Mouse (Mus musculus) ovary, postnatal 10 days (tissue): ENCODE measurements at regions not wholly inside any gene's neighbourhood (a gene's known extent, or its start where the extent isn't known, plus 50 kb on each side); places are given as distances from the start of the nearest gene placed in this dataset.
"Not testable (repeated sequence)": the region's sequence is repeated elsewhere in the genome, so short reads cannot be mapped to it uniquely, and the experiment has no call there.

Experiments used
- DNase-seq: peaks from one replicate; pipeline ENCODE4 v3.0.0; 2022; ENCODE audit warnings: low spot score

GRCm38 (mm10) chr14:58336148-58336547 is 265.8 kb downstream of the Fgf9 start:
- no peak for DNase-seq

- DNase-seq = no peak
Measured at GRCm38 (mm10) chr14:58323164-58323563, 252.8 kb downstream of the Fgf9 start.

DNA sequence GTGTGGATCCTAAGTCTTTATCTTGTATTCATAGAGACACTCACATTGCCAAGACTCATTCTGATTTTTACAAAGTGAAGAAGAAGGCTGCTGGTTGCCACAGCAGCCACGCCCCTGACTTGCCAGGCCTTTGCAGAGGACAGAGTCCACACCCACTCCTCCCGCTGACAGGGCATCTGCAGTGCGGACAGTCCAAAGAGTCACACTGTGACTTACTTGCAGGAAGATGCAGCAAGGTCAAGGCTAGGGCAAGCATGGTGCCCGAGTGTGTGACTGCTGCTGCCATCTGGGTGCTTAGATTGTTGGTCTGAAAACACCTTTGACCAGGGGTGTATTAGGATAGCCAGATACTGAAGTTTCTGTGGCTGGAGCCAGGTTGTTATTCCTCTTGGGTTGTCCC is 252.1 kb downstream of the Fgf9 start:
- DNase-seq = no peak

DNA sequence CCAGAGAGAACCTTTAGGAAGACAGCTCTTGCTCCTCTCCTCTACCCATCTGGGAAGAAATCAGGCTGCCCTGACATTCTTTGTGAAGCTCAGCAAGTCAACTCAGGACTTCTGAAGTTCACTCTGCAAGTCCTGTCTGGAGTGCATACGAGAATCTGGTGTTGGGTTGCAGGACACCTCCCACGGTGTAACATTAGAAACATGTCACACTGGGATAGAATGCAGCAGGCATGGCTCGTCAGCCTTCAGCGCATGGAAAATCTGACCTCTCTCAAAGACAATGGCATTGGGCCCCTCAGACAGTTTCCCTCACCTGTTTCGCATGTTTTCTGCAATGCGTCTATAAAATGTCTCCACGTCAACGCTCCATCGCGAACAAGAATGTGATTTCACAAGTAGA is 251.5 kb downstream of the Fgf9 start:
- no peak for DNase-seq

DNA sequence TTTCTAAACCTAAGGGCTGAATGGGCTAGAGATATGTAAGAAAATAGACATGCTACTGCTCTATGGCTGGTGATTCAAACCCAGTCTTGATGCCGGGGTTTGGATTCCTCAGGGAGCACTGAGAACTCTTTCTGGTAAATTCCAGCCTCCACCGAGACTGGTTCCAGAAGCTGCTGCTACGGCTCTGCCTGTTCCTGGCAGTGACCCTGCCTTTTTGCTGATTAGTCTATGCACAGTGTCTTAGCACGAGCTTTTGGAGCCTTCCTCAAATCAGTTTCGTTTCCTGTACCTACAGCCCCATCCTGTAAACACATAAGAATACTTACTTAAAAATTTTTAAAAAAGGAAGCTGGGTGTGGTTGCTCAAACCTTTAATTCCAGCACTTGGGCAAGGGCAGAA is 250.9 kb downstream of the Fgf9 start:
- no peak for DNase-seq

GRCm38 (mm10) chr14:58317640-58318039 is 247.3 kb downstream of the Fgf9 start:
- no peak for DNase-seq

- DNase-seq = no peak
Measured at GRCm38 (mm10) chr14:58317231-58317630, 246.9 kb downstream of the Fgf9 start.

DNA sequence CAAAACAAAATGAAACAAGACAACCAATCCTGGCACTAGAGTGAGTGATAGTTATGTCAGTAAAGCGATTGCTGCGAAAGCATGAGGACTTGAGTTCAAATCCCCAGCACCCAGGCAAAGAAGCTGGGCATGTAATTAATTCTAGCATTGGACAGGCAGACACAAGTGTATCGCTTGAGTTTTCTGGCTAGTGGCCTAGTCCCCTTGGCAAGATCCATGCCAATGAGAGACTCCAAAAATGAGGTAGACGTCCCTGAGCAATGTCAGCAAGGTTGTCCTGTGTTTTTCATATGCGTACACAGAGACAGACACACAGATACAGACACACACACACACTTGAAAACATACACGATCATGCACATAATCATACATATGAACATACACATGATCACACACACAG is 237.3 kb downstream of the Fgf9 start:
- DNase-seq = no peak

DNA sequence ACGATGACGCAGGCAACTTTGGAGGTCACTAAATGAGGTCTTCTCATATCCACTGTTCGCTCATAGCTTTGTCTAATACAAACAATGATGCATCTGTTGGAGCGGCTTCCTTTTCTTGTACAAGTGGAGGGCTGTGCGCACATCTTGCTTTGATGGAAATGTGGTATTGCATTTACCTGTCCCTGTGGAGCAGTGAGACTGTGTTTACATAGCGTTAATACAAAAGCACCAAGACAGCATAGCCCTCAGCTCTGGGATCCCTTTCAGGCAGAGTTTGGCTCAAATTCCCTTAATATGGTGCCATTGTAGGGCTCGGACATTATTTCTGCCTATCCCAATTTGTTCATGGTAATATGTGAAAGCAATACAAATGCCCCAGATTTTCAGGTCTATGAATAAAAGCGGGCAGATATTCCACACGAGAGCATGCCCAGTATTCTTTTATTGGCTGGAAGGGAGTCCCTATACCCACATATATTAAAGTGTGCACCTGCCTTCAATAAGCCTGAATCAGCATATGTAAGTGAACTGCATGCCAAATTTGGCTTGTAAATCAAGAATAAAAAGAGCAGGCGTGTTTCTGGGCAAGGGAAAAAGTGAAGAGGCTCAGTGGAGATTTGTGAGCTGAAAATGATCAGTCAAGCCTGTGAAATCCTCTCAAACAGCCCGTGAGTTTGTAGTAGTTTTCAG is 236.6 kb downstream of the Fgf9 start:
- no peak for DNase-seq

DNA sequence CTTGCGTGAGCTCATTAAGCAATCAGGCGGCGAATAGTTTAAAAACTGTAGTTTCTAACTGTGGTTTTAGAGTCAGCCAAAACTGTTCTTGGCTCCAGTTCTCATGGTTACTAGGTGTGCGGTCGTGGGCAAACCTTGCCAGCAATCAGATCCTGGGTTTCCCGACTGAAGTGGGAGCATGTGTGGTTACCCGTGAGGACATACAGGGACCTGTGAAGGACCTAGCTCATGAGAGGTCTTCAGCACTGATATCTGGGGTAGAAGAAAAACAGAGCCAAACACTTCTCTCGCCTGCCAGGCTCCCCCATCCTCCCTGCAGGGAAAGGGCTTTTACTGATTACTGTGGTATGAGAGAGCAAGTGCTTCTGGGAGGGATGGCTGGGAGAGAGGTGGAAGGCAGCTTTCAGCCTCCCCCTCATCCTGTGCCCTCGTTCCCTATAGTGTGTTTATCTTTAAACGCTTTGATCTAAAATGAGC is 230.1 kb downstream of the Fgf9 start:
- DNase-seq = peak; percentile 11

- no peak for DNase-seq
Measured at GRCm38 (mm10) chr14:58286007-58286525, 215.7 kb downstream of the Fgf9 start.

GRCm38 (mm10) chr14:58282708-58283290 is 212.5 kb downstream of the Fgf9 start:
- no peak for DNase-seq

DNA sequence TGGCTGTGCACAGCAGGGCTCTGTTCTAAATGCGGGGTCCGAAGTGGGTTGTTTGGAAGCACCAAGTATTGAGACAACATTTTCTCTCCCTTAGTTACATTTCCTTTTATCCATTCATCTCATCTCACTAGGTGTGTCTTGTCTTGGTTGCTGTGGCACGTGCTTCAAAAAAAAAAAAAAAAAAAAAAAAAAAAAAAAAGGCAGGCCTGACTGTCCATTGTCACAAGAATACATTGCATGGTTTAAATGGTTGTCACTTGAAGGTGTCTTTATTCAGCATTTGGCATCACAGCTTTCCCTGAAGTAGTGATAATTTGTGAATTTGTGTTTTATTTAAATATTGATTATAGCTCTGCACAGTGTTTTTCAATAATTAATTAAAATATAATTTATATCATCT is 211.9 kb downstream of the Fgf9 start:
- DNase-seq = no peak

GRCm38 (mm10) chr14:58274440-58274839 is 204.1 kb downstream of the Fgf9 start:
- not testable (repeated sequence) for DNase-seq

DNA sequence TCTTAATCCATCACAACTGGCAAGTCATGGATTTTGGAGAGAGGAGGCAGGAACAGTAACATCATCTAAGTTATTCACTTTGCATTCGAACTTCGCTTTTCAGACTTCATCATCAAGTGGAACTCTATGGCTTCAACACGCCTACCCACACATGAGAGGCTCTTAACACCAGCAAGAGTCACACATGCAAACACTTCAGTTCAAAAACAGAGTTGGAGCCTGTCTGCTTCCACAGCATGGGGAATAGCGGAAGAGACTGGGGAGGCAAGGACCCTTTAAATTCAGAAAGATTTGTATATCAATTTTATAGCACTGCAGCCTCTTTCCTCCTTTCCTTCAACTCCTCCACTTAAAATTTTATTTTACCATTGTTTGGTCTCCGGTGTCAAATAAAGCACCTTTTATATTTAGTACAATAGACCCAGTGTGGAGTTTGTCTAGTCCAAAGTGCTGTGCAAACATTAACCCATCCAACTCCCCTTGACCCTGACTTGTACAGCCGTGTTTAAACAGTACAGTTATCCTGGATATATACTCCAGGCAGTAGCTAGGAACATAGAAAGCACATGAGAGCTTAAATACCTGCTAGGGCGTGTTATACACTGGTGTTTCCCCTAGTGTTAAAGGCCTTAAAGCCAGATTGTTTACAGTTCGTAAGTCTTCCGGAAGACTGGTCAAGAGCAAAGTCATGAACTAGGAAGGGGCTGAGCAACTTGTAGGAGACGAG is 203.5 kb downstream of the Fgf9 start:
- DNase-seq = no peak

GRCm38 (mm10) chr14:58265373-58265772 is 195.0 kb downstream of the Fgf9 start:
- DNase-seq = no peak

DNA sequence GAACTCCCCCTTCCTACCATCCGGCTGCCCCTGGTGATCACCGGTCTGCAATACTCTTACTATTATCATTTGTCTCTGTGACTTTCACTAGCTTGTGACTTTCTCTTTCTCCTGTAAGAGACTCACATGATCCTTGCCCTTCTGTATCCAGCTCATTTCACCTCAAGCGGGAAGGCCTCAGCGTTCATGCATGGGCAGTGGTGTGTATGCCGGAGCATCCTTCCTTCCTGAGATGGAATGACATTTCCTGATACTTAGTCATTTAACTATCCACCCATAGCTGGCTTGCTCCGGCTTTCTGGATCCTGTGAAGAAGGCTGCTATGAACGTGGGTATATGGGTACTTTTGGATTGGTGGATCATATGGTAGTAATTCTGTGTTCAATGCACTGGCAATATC is 194.1 kb downstream of the Fgf9 start:
- no peak for DNase-seq

GRCm38 (mm10) chr14:58253369-58253968 is 183.1 kb downstream of the Fgf9 start:
- peak; percentile 20 for DNase-seq

GRCm38 (mm10) chr14:58225869-58226268 is 155.5 kb downstream of the Fgf9 start:
- no peak for DNase-seq

DNA sequence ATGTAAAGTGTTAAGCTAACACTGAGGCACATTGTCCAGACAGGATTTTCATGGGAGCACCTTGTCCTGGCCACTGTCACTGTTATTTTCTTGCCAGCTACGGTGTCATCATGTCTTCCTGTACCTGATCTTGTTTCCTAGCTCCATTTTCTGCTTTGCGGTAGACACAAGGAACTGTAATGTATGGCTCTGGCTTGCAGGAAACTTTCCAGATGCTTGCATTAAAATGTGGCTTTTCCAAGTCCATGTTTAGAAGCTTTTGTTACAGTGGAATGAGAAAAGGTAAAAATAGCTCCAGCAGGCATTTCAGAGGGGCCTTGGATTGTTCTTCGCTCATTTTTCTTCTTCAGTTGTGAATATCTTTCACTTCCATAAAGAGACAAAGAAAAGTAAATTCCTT is 154.1 kb downstream of the Fgf9 start:
- DNase-seq = no peak

GRCm38 (mm10) chr14:58208401-58208800 is 138.1 kb downstream of the Fgf9 start:
- no peak for DNase-seq

DNA sequence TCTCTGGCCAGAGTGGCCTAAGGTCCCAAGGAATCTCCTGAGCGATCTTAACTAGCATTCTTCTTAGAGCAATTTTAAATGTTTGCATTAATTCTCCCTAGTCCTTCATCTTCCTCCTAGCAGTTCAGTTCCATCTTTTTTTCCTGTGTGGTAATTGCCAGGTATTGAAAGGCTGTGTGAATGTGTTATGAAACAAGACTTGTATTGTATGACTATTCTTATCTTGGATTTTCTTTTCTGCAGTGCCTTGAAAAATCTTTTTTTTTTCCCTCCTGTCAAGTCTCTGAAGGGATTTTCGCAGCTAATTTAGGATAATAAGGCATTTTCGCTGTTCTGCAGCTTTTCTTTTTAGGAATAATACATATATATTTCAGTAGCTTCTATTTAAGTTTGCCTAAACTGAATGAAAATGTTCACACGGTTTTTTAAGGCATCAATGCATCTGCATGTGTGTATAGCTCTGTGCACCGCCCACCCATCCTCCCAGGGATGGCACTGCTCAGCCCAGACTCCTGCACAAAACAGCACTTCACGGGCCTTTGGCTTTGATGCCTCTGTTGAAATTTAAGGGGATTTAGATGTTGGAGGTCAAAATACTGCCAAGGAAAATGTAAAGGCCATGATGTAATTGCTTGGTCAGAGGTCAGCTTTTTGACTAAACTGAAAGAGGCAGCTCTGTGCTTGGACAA is 132.4 kb downstream of the Fgf9 start:
- DNase-seq = no peak
